Mouse (Mus musculus): ENCODE results near the gene Snapin.

GRCm38 (mm10) chr3:90440756-90441155, 50.1 kb downstream of the Snapin start:
- TF ChIP-seq GATA1 (IDR thresholded peaks at IDR 0.05; ENCODE audit: borderline replicate concordance, low read length) (no peak), FLI1 (IDR thresholded peaks at IDR 0.05; ENCODE audit: low read length) (no peak)

All from megakaryocyte, embryonic 14.5 days (primary cell).